Mouse (Mus musculus) hematopoietic stem cell, adult 5-6 weeks (primary cell): Measurements from ENCODE around the gene Tgm4. TPM values are rescaled to one million over a fixed set of nuclear protein-coding genes. Genes with fewer than 3 reads are reported as not detected.

Experiments used
- ATAC-seq, 2 experiments: fragments of 125-278 bp in 1 of 2; replicated peaks in 1 of 2; 2 replicates each; pipeline ENCODE4 v1.8.0; 2016 to 2017; ENCODE audit warnings: inconsistent platforms in 2 of 2, mild to moderate bottlenecking in 2 of 2, moderate number of reproducible peaks in 2 of 2, low read depth in 1 of 2, moderate TSS enrichment in 1 of 2; ENCODE audit not compliant: low FRiP score in 2 of 2, poor library complexity in 2 of 2, severe bottlenecking in 2 of 2, insufficient read depth in 1 of 2, low TSS enrichment in 1 of 2
- total RNA-seq: library from RNA; stranded (forward); fragments of 172-1452, 232-1000 nt; gene quantifications from 2 replicates; pipeline ENCODE4 v1.2.3, GENCODE M21; 2017

The Tgm4 gene
- total RNA-seq, result 0.38 TPM in 1 of 2 replicates, not detected in the other

GRCm38 (mm10) chr9:123034426-123034825 is at the start of gene Tgm4:
TSS of gene Tgm4 (plus strand) at chr9:123034726.
- no peak for ATAC-seq

- peak; percentile 82 to 85; a peak in 3 of 4 replicates for ATAC-seq
These were observed 35.9 kb upstream of the Tgm4 start for GRCm38 (mm10) chr9:122998406-122999192.

GRCm38 (mm10) chr9:122999193-122999586 is 35.3 kb upstream of the Tgm4 start:
- no peak for ATAC-seq

GRCm38 (mm10) chr9:123004718-123005117 is 29.8 kb upstream of the Tgm4 start:
- no peak for ATAC-seq

GRCm38 (mm10) chr9:123006071-123006470 is 28.5 kb upstream of the Tgm4 start:
- ATAC-seq, result no peak; a peak in 1 of 4 replicates

GRCm38 (mm10) chr9:123020995-123021631 is 13.4 kb upstream of the Tgm4 start, which contains the start of gene Tmem42:
TSS of gene Tmem42 (plus strand) at chr9:123021326.
- ATAC-seq, result peak; percentile 87 to 90

- ATAC-seq, result peak; percentile 12 to 30; a peak in 3 of 4 replicates
These were observed 12.7 kb upstream of the Tgm4 start for GRCm38 (mm10) chr9:123021636-123022379.

- ATAC-seq, result no peak
These were observed 10.3 kb upstream of the Tgm4 start for GRCm38 (mm10) chr9:123024201-123024600.

- ATAC-seq, result no peak
These were observed 2.9 kb upstream of the Tgm4 start for GRCm38 (mm10) chr9:123031496-123032246.

GRCm38 (mm10) chr9:123047665-123048064 is 13.1 kb downstream of the Tgm4 start:
- peak; percentile 32 to 49; a peak in 2 of 4 replicates for ATAC-seq

GRCm38 (mm10) chr9:123058724-123059292 is 24.3 kb downstream of the Tgm4 start:
- peak; percentile 97 to 98 for ATAC-seq

- ATAC-seq, result no peak
These were observed 25.6 kb downstream of the Tgm4 start for GRCm38 (mm10) chr9:123060172-123060571.

- ATAC-seq, result no peak
These were observed 44.6 kb downstream of the Tgm4 start for GRCm38 (mm10) chr9:123079149-123079548.

GRCm38 (mm10) chr9:123080355-123080754 is 45.8 kb downstream of the Tgm4 start:
- no peak for ATAC-seq

GRCm38 (mm10) chr9:123080796-123081195 is 46.3 kb downstream of the Tgm4 start:
- no peak for ATAC-seq

- ATAC-seq, result no peak
These were observed 50.8 kb downstream of the Tgm4 start for GRCm38 (mm10) chr9:123085373-123085772.

- peak; percentile 85 to 88 for ATAC-seq
These were observed 53.0 kb downstream of the Tgm4 start for GRCm38 (mm10) chr9:123087558-123087957.
